Mouse (Mus musculus) left cerebral cortex, adult 6 months (tissue): ENCODE data around the gene Cacna2d4. TPM values are rescaled to one million over a fixed set of nuclear protein-coding genes. Genes with fewer than 3 reads are reported as not detected.

Source experiments
- long read RNA-seq, 2 experiments: library from polyadenylated mRNA; unstranded; transcript quantifications; one replicate each; pipeline ENCODE4 v2.0.0; 2019 to 2020
- polyA plus RNA-seq: library from polyadenylated mRNA; unstranded; fragments of <200 nt; fragmentation: Nextera tagmentation; gene quantifications from 2 replicates; pipeline ENCODE4 v1.2.3, GENCODE M21; 2021

The Cacna2d4 gene
- polyA plus RNA-seq, result 0.70 and 2.1 TPM in 2 replicates
- long read RNA-seq, experiment 1, partial matches to known transcripts, result 0 of 8 reads
- long read RNA-seq, experiment 1, other reads (novel, unspliced or antisense), result 8 of 8 reads
- long read RNA-seq, experiment 2, partial matches to known transcripts, result 0 of 2 reads
- long read RNA-seq, experiment 2, other reads (novel, unspliced or antisense), result 2 of 2 reads

GRCm38 (mm10) chr6:119236241-119236640 lies at the start of gene Cacna2d4:
Gene Cacna2d4 (plus strand): TSS chr6:119236526.

DNA sequence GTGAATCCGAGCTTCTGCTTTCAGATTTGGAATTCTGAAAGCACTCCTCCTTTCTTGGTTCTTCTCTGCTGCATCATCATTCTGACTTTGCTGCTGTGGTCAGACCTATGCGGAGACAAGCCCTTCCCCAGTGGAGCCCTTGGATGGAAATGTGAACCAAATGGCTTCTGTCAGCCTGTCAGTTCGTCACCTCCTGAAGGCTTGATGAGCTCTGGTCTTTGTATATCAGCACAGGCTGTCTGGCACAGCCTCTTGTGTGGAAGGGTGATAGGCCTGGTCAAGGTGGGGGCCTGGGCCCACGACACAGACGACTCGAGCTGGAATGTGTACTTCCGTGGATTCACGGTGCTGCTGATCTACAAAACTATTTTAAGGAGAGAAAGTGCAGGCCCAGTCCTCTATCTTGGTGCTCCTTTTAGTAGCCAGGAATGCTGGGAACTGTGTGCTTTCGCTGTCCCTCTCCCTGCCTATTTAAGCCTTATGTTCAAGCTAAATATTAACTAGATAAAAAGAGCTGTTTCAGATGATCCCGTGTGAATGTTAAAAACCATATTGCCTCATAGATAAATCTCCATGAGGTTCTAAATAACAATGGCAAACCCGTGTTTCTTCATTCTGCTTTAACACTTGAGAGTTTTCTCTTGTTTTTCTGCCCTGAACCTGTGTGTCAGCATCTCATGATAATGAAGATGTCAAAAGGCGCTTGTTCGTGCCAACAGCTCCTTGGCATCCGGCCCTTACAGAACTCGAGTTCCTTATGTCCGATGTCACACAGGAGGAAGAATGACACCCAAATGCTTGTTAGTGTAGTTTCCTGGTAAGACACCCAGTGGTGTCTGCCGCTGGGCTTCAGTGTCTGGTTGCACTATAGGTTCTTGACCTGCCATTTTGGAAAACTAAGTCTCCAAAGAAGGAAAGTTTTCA lies 39.7 kb upstream of the Cacna2d4 start, which contains the start of gene Cacna1c:
TSS of gene Cacna1c (minus strand) at position 37 of the 924 bp plus-strand sequence.

GRCm38 (mm10) chr6:119330506-119330905 lies 94.2 kb downstream of the Cacna2d4 start, which contains the start of gene Lrtm2:
Gene Lrtm2 (minus strand): TSS chr6:119330766.

Other genes starting within 250 kb of the Cacna2d4 start
- 3.7 and 9.0 TPM in 2 replicates for gene Dcp1b, start 61.3 kb upstream of the Cacna2d4 start, polyA plus RNA-seq
- gene Cacna1c, start 40.1 kb upstream of the Cacna2d4 start, polyA plus RNA-seq, result 2.1 and 2.8 TPM in 2 replicates
- gene Lrtm2, start 94.2 kb downstream of the Cacna2d4 start, polyA plus RNA-seq, result 30.6 and 35.6 TPM in 2 replicates
- 8.2 and 14.9 TPM in 2 replicates for gene Adipor2, start 181.2 kb downstream of the Cacna2d4 start, polyA plus RNA-seq
- 2.9 and 3.6 TPM in 2 replicates for gene Fbxl14, start 243.1 kb downstream of the Cacna2d4 start, polyA plus RNA-seq